Mouse (Mus musculus): ENCODE results near the gene Ptrh2. TPM values are rescaled to one million over a fixed set of nuclear protein-coding genes. Genes with fewer than 3 reads are reported as not detected.

The Ptrh2 gene
- total and polyA plus RNA-seq, 2 experiments: 5.2 to 9.2 TPM

DNA sequence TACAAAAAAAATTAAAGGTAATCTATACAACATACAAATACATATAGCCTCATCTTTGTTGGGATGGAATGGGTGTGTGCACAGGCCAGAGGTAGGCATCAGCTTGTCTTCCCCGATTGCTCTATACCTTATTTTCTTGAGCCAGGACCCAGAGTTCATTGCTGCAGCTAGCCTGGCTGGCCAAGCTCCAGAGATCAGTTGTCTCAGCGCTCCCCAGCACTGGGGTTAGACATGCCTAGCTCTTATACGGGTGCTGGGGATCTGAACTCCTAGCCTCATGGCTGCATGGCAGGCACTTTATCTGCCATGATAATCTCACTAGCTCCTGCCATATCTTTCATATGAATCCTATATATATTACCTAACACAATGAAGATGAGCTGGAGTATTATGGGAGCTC is 15.6 kb upstream of the Ptrh2 start:
- no peaks in the 10 kb centered on the region for H3K27me3 ChIP-seq (ENCODE audit: control insufficient read depth, insufficient read depth, low read length)
- WGBS: 62% methylated on average over 3 of the region's 3 CpGs
- no peak overlapping the region for H3K27ac ChIP-seq (replicated peaks; ENCODE audit: insufficient read depth, low read depth, low read length)
- TF ChIP-seq CTCF (IDR thresholded peaks at IDR 0.05; ENCODE audit: low read depth, low read length) (no peak), POLR2A (IDR thresholded peaks at IDR 0.05; ENCODE audit: extremely low read depth, insufficient read depth, low read length) (no peak)
- H3K4me3 ChIP-seq (ENCODE audit: insufficient read depth, low read depth, low read length): no peak overlapping the region
- peaks cover 20% of the 10 kb centered on the region; the same call in 1 of the 2 replicates for H3K79me2 ChIP-seq (ENCODE audit: control insufficient read depth, insufficient read depth, low read length)
- H3K36me3 ChIP-seq (ENCODE audit: control insufficient read depth, insufficient read depth, low read length): peaks cover 18% of the 10 kb centered on the region
- H3K4me1 ChIP-seq (ENCODE audit: control insufficient read depth, insufficient read depth, low read length): peaks cover 7% of the 10 kb centered on the region; the same call in 1 of the 2 replicates
- DNase-seq (ENCODE audit: extremely low read depth, low read depth, low spot score): no peak
- H3K9ac ChIP-seq (ENCODE audit: low read depth, low read length): no peak overlapping the region

DNA sequence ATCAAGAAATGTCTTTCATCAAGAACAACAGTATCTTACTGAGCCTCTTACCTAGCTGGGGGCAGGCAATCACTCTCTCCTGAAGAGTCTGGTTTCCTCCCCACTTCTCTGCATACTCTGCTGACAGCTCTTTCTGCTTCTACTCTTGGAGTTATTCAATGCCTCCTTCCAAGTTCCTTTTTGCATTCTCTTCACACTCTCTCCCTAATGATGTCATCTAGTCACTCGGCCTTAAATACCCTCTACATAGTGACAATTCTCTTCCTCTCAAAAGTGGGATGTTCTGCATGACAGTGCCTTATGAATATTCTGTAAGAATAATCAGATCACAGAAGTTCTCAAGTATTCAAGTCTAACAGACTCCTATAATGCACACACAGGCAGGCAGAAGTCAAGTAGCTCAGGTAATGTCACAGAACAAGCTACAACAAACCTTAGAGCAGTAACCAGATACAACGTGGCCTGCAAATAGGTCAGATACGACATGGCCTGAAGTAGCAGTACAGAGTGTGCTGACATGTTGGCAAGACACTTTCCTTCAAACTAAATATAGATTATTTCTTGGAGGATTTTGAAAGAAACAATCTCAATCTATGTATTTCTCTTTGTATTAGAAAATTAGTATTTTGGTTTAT is 12.6 kb upstream of the Ptrh2 start:
- TF ChIP-seq CTCF (IDR thresholded peaks at IDR 0.05; ENCODE audit: low read depth, low read length) (no peak), POLR2A (IDR thresholded peaks at IDR 0.05; ENCODE audit: extremely low read depth, insufficient read depth, low read length) (no peak)
- 61% methylated on average over 3 of the region's 3 CpGs for WGBS
- Histone ChIP-seq H3K27ac (replicated peaks; ENCODE audit: insufficient read depth, low read depth, low read length) (no peak overlapping the region), H3K36me3 (ENCODE audit: control insufficient read depth, insufficient read depth, low read length) (no peaks in the 10 kb centered on the region), H3K9ac (ENCODE audit: low read depth, low read length) (no peak overlapping the region), H3K4me3 (ENCODE audit: insufficient read depth, low read depth, low read length) (no peak overlapping the region), H3K27me3 (ENCODE audit: control insufficient read depth, insufficient read depth, low read length) (no peaks in the 10 kb centered on the region), H3K79me2 (ENCODE audit: control insufficient read depth, insufficient read depth, low read length) (peaks cover 29% of the 10 kb centered on the region; the same call in 1 of the 2 replicates), H3K4me1 (ENCODE audit: control insufficient read depth, insufficient read depth, low read length) (peaks cover 12% of the 10 kb centered on the region; the same call in 1 of the 2 replicates)
- DNase-seq (ENCODE audit: extremely low read depth, low read depth, low spot score): peak; percentile 39

DNA sequence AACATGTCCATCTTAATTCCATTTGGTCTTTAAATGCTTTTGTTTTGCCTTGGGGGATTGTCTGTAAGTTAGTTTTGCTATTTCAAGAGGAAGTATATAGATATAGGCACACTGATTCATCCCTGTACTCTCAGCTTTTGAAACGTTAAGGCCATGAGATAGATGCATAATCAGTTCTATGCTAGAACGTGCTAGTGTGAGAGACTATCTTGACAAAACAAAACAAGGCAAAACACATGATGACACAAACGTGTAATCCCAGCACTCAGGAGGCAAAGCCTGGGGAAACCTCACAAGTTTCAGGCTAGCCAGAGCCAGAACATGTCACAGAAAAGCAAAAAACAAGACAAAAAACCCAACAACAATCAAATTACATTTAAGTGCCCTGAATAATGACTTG is 11.0 kb upstream of the Ptrh2 start:
- H3K27ac ChIP-seq (replicated peaks; ENCODE audit: insufficient read depth, low read depth, low read length): no peak overlapping the region
- H3K4me3 ChIP-seq (ENCODE audit: insufficient read depth, low read depth, low read length): no peak overlapping the region
- H3K79me2 ChIP-seq (ENCODE audit: control insufficient read depth, insufficient read depth, low read length): peaks cover 41% of the 10 kb centered on the region
- DNase-seq (ENCODE audit: extremely low read depth, low read depth, low spot score): no peak
- no peak overlapping the region for H3K9ac ChIP-seq (ENCODE audit: low read depth, low read length)
- no peak for TF ChIP-seq CTCF (IDR thresholded peaks at IDR 0.05; ENCODE audit: low read depth, low read length)
- no peaks in the 10 kb centered on the region for H3K36me3 ChIP-seq (ENCODE audit: control insufficient read depth, insufficient read depth, low read length)
- H3K27me3 ChIP-seq (ENCODE audit: control insufficient read depth, insufficient read depth, low read length): no peaks in the 10 kb centered on the region
- H3K4me1 ChIP-seq (ENCODE audit: control insufficient read depth, insufficient read depth, low read length): peaks cover 15% of the 10 kb centered on the region
- WGBS: 68% methylated on average over 3 of the region's 3 CpGs

DNA sequence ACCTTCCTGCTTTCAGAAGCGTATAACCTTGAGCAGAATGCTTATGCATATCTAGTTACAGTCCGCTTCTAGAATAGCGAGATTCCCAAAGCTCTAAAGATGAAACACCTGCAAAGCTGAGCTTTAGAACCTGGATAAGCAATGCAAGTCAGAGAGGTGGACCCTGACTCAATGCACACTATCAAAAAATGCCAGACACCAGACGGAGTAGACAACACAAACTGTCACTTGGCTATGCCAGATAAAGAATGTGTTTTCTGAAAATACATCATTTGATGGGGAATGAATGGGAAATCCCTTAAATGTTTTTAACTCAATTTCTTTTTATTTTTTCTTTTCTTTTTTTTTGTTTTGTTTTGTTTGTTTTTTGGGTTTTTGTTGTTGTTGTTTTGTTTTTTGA is 8.3 kb upstream of the Ptrh2 start:
- H3K27ac ChIP-seq (replicated peaks; ENCODE audit: insufficient read depth, low read depth, low read length): no peak overlapping the region
- WGBS: 95% methylated on average over 4 of the region's 4 CpGs
- peaks cover 23% of the 10 kb centered on the region for H3K4me1 ChIP-seq (ENCODE audit: control insufficient read depth, insufficient read depth, low read length)
- H3K4me3 ChIP-seq (ENCODE audit: insufficient read depth, low read depth, low read length): no peak overlapping the region
- peaks cover 25% of the 10 kb centered on the region for H3K79me2 ChIP-seq (ENCODE audit: control insufficient read depth, insufficient read depth, low read length)
- H3K9ac ChIP-seq (ENCODE audit: low read depth, low read length): no peak overlapping the region
- no peaks in the 10 kb centered on the region for H3K36me3 ChIP-seq (ENCODE audit: control insufficient read depth, insufficient read depth, low read length)
- TF ChIP-seq CTCF (IDR thresholded peaks at IDR 0.05; ENCODE audit: low read depth, low read length): no peak
- no peak for TF ChIP-seq POLR2A (IDR thresholded peaks at IDR 0.05; ENCODE audit: extremely low read depth, insufficient read depth, low read length)
- no peaks in the 10 kb centered on the region for H3K27me3 ChIP-seq (ENCODE audit: control insufficient read depth, insufficient read depth, low read length)
- no peak for DNase-seq (ENCODE audit: extremely low read depth, low read depth, low spot score)

DNA sequence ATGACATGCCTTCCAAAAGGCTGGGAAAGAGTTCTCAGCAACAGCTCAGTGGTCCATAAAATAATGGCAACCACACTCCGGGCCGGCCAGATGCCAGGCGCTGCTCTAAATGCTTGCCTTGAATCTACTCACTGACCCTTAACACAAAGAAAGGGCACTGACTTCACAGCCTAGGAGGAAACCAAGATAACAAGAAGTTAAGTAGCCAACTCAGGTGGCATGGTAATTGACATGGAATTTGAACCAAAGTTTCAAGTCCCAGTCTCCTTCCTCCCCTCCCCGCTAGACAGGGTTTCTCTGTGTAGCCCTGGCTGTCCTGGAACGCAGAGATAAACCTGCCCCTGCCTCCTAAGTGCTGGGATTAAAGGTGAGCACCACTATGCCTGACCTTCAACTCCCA is 4.8 kb upstream of the Ptrh2 start:
- peak; percentile 81 for DNase-seq (ENCODE audit: extremely low read depth, low read depth, low spot score)
- H3K36me3 ChIP-seq (ENCODE audit: control insufficient read depth, insufficient read depth, low read length): no peaks in the 10 kb centered on the region
- TF ChIP-seq POLR2A (IDR thresholded peaks at IDR 0.05; ENCODE audit: extremely low read depth, insufficient read depth, low read length) (no peak), CTCF (IDR thresholded peaks at IDR 0.05; ENCODE audit: low read depth, low read length) (no peak)
- peaks cover 17% of the 10 kb centered on the region for H3K79me2 ChIP-seq (ENCODE audit: control insufficient read depth, insufficient read depth, low read length)
- 46% methylated on average over 5 of the region's 5 CpGs for WGBS
- no peak overlapping the region for H3K4me3 ChIP-seq (ENCODE audit: insufficient read depth, low read depth, low read length)
- no peak overlapping the region for H3K9ac ChIP-seq (ENCODE audit: low read depth, low read length)
- peak overlapping the region; percentile 71 for H3K27ac ChIP-seq (replicated peaks; ENCODE audit: insufficient read depth, low read depth, low read length)
- no peaks in the 10 kb centered on the region for H3K27me3 ChIP-seq (ENCODE audit: control insufficient read depth, insufficient read depth, low read length)
- H3K4me1 ChIP-seq (ENCODE audit: control insufficient read depth, insufficient read depth, low read length): peaks cover 17% of the 10 kb centered on the region

DNA sequence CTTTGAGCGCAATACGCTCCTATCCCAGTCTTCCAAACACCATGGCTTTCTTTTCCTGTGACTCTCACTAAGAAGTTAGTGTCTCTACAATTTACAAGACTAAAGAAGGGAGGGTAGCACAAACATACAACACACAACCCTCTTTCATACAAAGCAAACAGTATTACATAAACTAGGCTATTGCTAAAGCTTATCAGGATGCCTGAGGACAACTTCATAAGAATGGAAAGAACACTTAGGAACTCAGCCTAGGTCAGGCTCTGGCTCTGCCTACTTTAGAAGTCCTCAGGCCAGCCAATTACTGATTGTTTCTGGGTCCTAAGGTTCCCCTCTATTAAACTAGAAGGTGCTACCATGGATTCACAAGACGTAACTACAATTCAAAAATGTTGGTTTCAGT is 3.1 kb upstream of the Ptrh2 start:
- H3K4me1 ChIP-seq (ENCODE audit: control insufficient read depth, insufficient read depth, low read length): peaks cover 14% of the 10 kb centered on the region
- WGBS: 70% methylated on average over 3 of the region's 3 CpGs

More for the DNA sequence above, 3.1 kb upstream of the Ptrh2 start:
- H3K9ac ChIP-seq (ENCODE audit: low read depth, low read length): no peak overlapping the region
- H3K36me3 ChIP-seq (ENCODE audit: control insufficient read depth, insufficient read depth, low read length): no peaks in the 10 kb centered on the region
- H3K4me3 ChIP-seq (ENCODE audit: insufficient read depth, low read depth, low read length): no peak overlapping the region
- peak; percentile 71 for DNase-seq (ENCODE audit: extremely low read depth, low read depth, low spot score)
- H3K79me2 ChIP-seq (ENCODE audit: control insufficient read depth, insufficient read depth, low read length): peaks cover 15% of the 10 kb centered on the region
- H3K27me3 ChIP-seq (ENCODE audit: control insufficient read depth, insufficient read depth, low read length): no peaks in the 10 kb centered on the region
- no peak for TF ChIP-seq CTCF (IDR thresholded peaks at IDR 0.05; ENCODE audit: low read depth, low read length)
- no peak for TF ChIP-seq POLR2A (IDR thresholded peaks at IDR 0.05; ENCODE audit: extremely low read depth, insufficient read depth, low read length)
- H3K27ac ChIP-seq (replicated peaks; ENCODE audit: insufficient read depth, low read depth, low read length): peak overlapping the region; percentile 40; the same call in 1 of the 2 replicates

Data from liver, adult 2 months (tissue).